Mouse (Mus musculus): ENCODE data around the gene Stxbp1.

- TF ChIP-seq CTCF (IDR thresholded peaks at IDR 0.05; ENCODE audit: low read depth, low read length) (no peak), POLR2AphosphoS5 (IDR thresholded peaks at IDR 0.05; ENCODE audit: insufficient replicate concordance, low read depth, low read length) (no peak)
Observed at GRCm38 (mm10) chr2:32881723-32882122, 34.7 kb upstream of the Stxbp1 start.

Measured in G1E (cell line).